Mouse (Mus musculus) spleen, adult 2 months (tissue): ENCODE measurements around the gene Ugt2b38. TPM values are rescaled to one million over a fixed set of nuclear protein-coding genes. Genes with fewer than 3 reads are reported as not detected.
"Not testable (repeated sequence)": the region's sequence is repeated elsewhere in the genome, so short reads cannot be mapped to it uniquely, and the experiment has no call there.

Experiments
- DNase-seq, 2 experiments: peaks; one replicate each; pipeline versions ENCODE4 v3.0.0 to v3.0.0-alpha.2; 2012 to 2021; ENCODE audit warnings: low spot score in 2 of 2, low read depth in 1 of 2
- H3K27ac ChIP-seq: fragments of 200-500 bp; 2 replicates; pipeline ENCODE4 v1.5.1; 2012; ENCODE audit warnings: low read length, inconsistent platforms; ENCODE audit not compliant: insufficient read depth
- H3K27me3 ChIP-seq: fragments of 200-500 bp; 2 replicates; pipeline ENCODE4 v1.6.1; 2012; ENCODE audit warnings: mild to moderate bottlenecking, moderate library complexity, low read length, inconsistent platforms; ENCODE audit not compliant: control insufficient read depth, insufficient read depth
- H3K36me3 ChIP-seq: fragments of 200-500 bp; 2 replicates; pipeline ENCODE4 v1.6.1; 2012; ENCODE audit warnings: mild to moderate bottlenecking, low read length, inconsistent platforms; ENCODE audit not compliant: control insufficient read depth, insufficient read depth
- H3K4me1 ChIP-seq: fragments of 200-500 bp; 2 replicates; pipeline ENCODE4 v1.6.1; 2011; ENCODE audit warnings: inconsistent platforms; ENCODE audit not compliant: control insufficient read depth, insufficient read depth, insufficient read length
- H3K4me3 ChIP-seq: fragments of 200-500 bp; 2 replicates; pipeline ENCODE4 v1.5.1; 2011; ENCODE audit warnings: mild to moderate bottlenecking, inconsistent platforms; ENCODE audit not compliant: insufficient read depth, insufficient read length; ENCODE audit errors: extremely low read depth
- CTCF ChIP-seq: fragments of 200-500 bp; IDR thresholded peaks from 2 replicates; pipeline ENCODE4 v1.5.1; 2011; ENCODE audit warnings: mild to moderate bottlenecking, inconsistent platforms; ENCODE audit not compliant: insufficient read depth, insufficient read length, insufficient replicate concordance; ENCODE audit errors: extremely low read depth
- POLR2A ChIP-seq: fragments of 200-500 bp; IDR thresholded peaks from 2 replicates; pipeline ENCODE4 v1.6.1; 2011; ENCODE audit warnings: low read depth, low read length, inconsistent platforms
- WGBS: fragments of 180-500 bp; shearing (Covaris S2); methylation state at CpG from one replicate; pipeline ENCODE4 v1.1.7; 2018; 5-methylcytosine and 5-hydroxymethylcytosine counted together
- polyA plus RNA-seq: library from polyadenylated mRNA; depleted of rRNA; stranded (reverse); fragments of >200 nt; gene quantifications from 2 replicates; pipeline ENCODE4 v1.2.3, GENCODE M21; 2012

Ugt2b38 gene
- polyA plus RNA-seq, 1 experiment, result not detected

DNA sequence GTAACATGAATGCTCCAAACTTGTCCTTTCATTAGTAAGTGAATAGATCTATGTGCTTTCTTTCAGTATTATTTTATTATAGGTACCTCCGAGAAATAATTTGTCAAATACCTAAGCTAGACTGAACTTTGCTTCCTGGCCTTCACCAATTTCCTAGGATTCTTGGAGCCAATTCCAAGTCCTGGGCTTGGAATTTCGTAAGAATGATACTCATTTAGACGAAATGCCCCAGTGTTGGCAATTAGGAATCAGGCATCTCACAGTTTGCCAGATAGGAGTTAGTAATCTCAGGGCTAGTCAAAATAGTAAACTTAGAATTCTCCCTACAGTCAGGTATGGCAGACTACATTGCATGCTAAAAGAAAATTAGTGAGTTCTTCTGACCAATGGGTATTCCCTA lies 1.7 kb upstream of the Ugt2b38 start:
- 69% methylated on average over 3 of the region's 3 CpGs for WGBS
- no peaks in the 10 kb centered on the region for H3K36me3 ChIP-seq
- no peak overlapping the region for H3K4me3 ChIP-seq
- H3K4me1 ChIP-seq, result no peaks in the 10 kb centered on the region
- TF ChIP-seq POLR2A, result no peak
- no peak for TF ChIP-seq CTCF
- H3K27me3 ChIP-seq, result no peaks in the 10 kb centered on the region
- no peak for DNase-seq
- no peak overlapping the region for H3K27ac ChIP-seq

DNA sequence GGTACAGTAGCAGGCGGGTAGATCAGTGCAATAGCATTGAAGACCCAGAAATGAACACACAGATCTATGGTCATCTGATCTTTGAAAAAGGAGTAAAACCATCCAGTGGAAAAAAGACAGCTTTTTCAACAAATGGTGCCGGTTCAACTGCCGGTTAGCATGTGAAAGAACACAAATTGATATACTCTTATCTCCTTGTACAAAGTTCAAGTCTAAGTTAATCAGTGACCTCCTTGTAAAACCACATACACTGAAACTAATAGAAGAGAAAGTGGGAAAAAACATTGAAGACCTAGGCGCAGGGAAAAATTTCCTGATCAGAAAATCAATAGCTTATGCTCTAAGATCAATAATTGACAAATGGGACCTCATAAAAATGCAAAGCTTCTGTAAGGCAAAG lies 27.0 kb downstream of the Ugt2b38 start:
- Histone ChIP-seq H3K4me1 (no peaks in the 10 kb centered on the region), H3K4me3 (no peak overlapping the region), H3K27me3 (no peaks in the 10 kb centered on the region), H3K27ac (no peak overlapping the region), H3K36me3 (no peaks in the 10 kb centered on the region)
- WGBS, result 90% methylated on average over 4 of the region's 4 CpGs
- DNase-seq, result no peak
- TF ChIP-seq POLR2A (no peak), CTCF (no peak)

DNA sequence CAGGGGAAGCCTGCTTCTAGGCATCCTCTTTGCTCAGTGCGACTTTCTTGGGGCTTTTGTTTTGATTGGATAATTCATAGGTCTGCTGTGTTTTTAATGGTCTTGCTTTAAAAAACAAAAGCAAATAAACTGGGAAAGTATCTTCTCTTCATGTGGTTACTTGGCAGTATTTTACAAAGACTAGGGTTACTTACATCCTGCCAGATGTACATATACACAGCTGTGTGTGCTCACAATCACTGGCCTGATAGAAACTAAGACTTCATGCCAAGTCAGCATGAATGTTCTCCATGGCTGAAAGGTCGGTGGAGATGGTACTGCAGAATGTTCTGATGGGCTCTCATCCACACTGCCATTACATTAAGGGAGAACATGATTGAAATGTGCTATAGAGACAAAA lies 33.2 kb downstream of the Ugt2b38 start:
- H3K4me1 ChIP-seq, result no peaks in the 10 kb centered on the region
- no peak for DNase-seq
- no peak overlapping the region for H3K27ac ChIP-seq
- H3K27me3 ChIP-seq, result no peaks in the 10 kb centered on the region
- WGBS, result 79% methylated on average over 2 of the region's 2 CpGs
- no peaks in the 10 kb centered on the region for H3K36me3 ChIP-seq
- TF ChIP-seq POLR2A, result no peak
- no peak for TF ChIP-seq CTCF
- no peak overlapping the region for H3K4me3 ChIP-seq

GRCm38 (mm10) chr5:87380234-87380633 lies 43.8 kb downstream of the Ugt2b38 start:
- Histone ChIP-seq H3K27ac (no peak overlapping the region), H3K36me3 (no peaks in the 10 kb centered on the region), H3K4me1 (no peaks in the 10 kb centered on the region), H3K27me3 (no peaks in the 10 kb centered on the region), H3K4me3 (no peak overlapping the region)
- WGBS, result 67% methylated on average over 2 of the region's 2 CpGs
- TF ChIP-seq CTCF, result no peak
- no peak for TF ChIP-seq POLR2A
- DNase-seq, result no peak

GRCm38 (mm10) chr5:87379825-87380224 lies 44.2 kb downstream of the Ugt2b38 start:
- no peaks in the 10 kb centered on the region for H3K27me3 ChIP-seq
- TF ChIP-seq CTCF (no peak), POLR2A (no peak)
- no peaks in the 10 kb centered on the region for H3K4me1 ChIP-seq
- no peak overlapping the region for H3K4me3 ChIP-seq
- no peaks in the 10 kb centered on the region for H3K36me3 ChIP-seq
- DNase-seq, result no peak
- no peak overlapping the region for H3K27ac ChIP-seq

DNA sequence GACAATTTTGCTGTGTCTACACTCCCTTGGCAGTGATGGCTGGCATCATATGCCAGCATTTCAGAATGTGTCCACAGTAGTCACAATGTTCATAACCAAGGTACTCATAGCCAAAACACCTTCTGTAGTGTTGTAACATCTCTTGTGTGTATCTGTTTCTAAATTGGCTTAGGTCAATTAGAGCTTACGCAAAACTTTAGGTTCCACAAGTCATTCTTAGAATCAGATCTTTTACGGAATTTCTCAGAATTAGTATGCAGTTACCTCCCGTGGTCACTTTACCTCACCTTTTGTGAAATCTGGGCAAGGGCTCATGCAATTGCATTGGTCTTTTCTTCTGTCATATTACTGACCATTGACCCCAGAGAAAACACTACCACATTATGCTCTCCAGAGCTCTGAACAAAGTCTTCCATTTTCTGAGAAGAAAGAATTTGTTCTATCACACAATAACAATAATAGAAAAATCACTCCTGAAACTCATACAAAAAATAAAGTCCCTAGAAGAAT lies 48.1 kb downstream of the Ugt2b38 start:
- DNase-seq, result no peak
- H3K36me3 ChIP-seq, result no peaks in the 10 kb centered on the region
- no peaks in the 10 kb centered on the region for H3K27me3 ChIP-seq
- TF ChIP-seq POLR2A (no peak), CTCF (no peak)
- H3K4me3 ChIP-seq, result no peak overlapping the region
- H3K4me1 ChIP-seq, result no peaks in the 10 kb centered on the region
- H3K27ac ChIP-seq, result no peak overlapping the region
- WGBS, result 86% methylated on average over 3 of the region's 3 CpGs

DNA sequence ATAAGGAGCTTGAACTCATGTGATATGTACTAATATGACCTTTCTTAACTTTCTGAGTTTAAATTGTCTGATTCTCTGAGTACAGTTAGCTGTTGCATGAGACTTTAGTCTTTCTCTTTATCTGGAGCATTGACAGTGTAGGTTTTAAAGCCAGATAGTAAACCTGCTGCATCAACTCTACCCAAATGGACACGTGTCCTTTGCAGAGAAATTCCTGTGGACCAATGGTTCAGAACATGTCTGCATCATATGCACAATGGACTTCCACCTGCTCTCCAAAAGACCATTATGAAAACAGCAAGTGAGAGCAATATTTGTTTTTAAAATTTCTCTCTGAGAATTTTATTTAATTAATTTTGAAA lies 50.5 kb downstream of the Ugt2b38 start:
- Histone ChIP-seq H3K4me1 (no peaks in the 10 kb centered on the region), H3K4me3 (no peak overlapping the region), H3K27ac (no peak overlapping the region), H3K27me3 (no peaks in the 10 kb centered on the region), H3K36me3 (no peaks in the 10 kb centered on the region)
- no peak for TF ChIP-seq POLR2A
- 70% methylated on average over 1 of the region's 1 CpGs for WGBS
- DNase-seq, result no peak

DNA sequence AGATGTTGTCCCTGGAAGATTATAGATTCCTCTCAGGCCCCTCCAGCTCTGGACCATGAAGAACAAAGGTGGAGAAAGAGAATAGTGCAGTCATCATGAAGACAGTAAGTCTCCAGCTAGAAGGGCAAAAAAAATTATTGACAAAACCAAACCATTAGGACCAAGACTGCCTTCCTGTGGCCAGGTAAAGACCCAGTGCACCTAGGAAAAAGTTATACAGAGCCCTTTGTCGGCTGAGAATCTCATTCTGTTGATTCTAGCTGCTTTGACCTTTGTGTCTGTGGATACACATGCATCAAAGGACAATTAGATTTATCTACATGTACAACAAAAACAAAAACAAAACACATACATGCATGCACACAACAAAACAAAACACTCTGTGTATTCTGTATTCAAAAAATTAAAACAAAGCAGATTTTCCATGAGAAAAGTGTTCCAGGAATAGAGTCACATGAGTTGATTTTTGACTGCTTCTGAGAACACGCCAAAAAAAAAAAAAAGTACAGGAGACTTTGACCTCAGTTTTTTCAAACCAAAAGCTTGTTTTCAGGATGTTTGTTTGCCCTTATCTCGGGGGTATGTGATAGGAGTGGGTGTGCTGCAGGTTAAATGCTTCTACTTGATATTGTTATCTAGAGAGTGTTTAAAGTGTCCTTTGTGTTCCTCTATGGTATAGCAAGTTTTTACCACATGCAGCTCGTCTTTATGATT lies 51.1 kb downstream of the Ugt2b38 start:
- H3K27ac ChIP-seq, H3K4me3 ChIP-seq, DNase-seq, H3K4me1 ChIP-seq, H3K27me3 ChIP-seq, H3K36me3 ChIP-seq: not testable (repeated sequence)
- WGBS, result 56% methylated on average over 4 of the region's 4 CpGs
